Comparison of ENCODE assay signal across 32 mouse cellular contexts in the genomic region with DNA sequence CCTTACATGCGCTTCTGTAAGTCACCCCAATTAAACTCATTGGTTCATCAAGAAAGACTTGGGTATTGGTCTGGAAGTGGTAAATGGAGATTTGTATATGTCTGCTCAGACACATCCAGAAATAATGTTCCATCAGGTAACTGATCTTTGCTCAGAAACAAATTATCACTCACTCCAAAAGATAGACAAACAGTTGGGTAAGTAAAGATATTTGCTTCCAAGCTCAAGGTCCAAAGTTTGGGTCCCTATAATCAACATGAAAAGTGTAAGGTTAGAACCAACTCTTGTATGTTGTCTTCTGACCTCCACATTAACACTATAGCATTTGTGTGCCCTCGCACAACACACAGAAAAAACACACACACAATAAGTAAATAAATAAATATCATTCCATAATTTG.
"Had no signal": no experiment of that assay in that cellular context is flagged by ENCODE, and none has a peak within 500 bp of the region (broad histone marks: within the 10 kb centered on the region; RNA-seq: fewer than 3 reads in every experiment).

No protein-coding gene starts in this region.

- DNase-seq: left cerebral cortex, postnatal 4 days; liver; liver, embryonic 13.5 days; liver, postnatal 0 days; lung, adult 18-20 months; lung, adult 2 months; lung, embryonic 14.5 days; lung, postnatal 10 days; lung, postnatal 14 days; lung, postnatal 36 days; lung, postnatal 4 days; midbrain, embryonic 14.5 days had no signal

- H3K9me3 ChIP-seq: limb, embryonic 10.5 days; limb, embryonic 12.5 days; limb, embryonic 13.5 days; limb, embryonic 15.5 days; liver, embryonic 12.5 days; liver, embryonic 13.5 days; liver, embryonic 15.5 days; lung, embryonic 15.5 days; megakaryocyte, embryonic 14.5 days; midbrain, embryonic 10.5 days; midbrain, embryonic 12.5 days; midbrain, embryonic 13.5 days; midbrain, embryonic 15.5 days; neural tube, embryonic 12.5 days had no signal

- H3K4me1 ChIP-seq: limb, embryonic 10.5 days; limb, embryonic 12.5 days; limb, embryonic 13.5 days; limb, embryonic 15.5 days; liver, embryonic 12.5 days; liver, embryonic 13.5 days; liver, embryonic 15.5 days; lung, embryonic 15.5 days; midbrain, embryonic 12.5 days; midbrain, embryonic 13.5 days; midbrain, embryonic 15.5 days; neural tube, embryonic 12.5 days had no signal

- H3K4me2 ChIP-seq: limb, embryonic 12.5 days; limb, embryonic 13.5 days; limb, embryonic 15.5 days; liver, embryonic 12.5 days; liver, embryonic 13.5 days; liver, embryonic 15.5 days; lung, embryonic 14.5 days; lung, embryonic 15.5 days; midbrain, embryonic 11.5 days; midbrain, embryonic 12.5 days; midbrain, embryonic 13.5 days; midbrain, embryonic 15.5 days; neural tube, embryonic 12.5 days had no signal

- H3K27ac ChIP-seq: left cerebral cortex, adult 2 months; limb, embryonic 10.5 days; limb, embryonic 12.5 days; limb, embryonic 13.5 days; limb, embryonic 15.5 days; liver, embryonic 12.5 days; liver, embryonic 13.5 days; liver, embryonic 14.5 days; liver, embryonic 15.5 days; lung, embryonic 15.5 days; macrophage; midbrain, embryonic 10.5 days; midbrain, embryonic 12.5 days; midbrain, embryonic 13.5 days; midbrain, embryonic 15.5 days; neural tube, embryonic 12.5 days had no signal

- ATAC-seq: liver, embryonic 12.5 days; liver, postnatal 0 days; lung, postnatal 0 days; midbrain, embryonic 13.5 days; midbrain, embryonic 15.5 days; midbrain, embryonic 16.5 days had no signal

- H3K9ac ChIP-seq: limb, embryonic 12.5 days; limb, embryonic 13.5 days; limb, embryonic 15.5 days; liver, embryonic 12.5 days; liver, embryonic 13.5 days; liver, embryonic 14.5 days; liver, embryonic 15.5 days; liver, postnatal 0 days; lung, embryonic 14.5 days; lung, embryonic 15.5 days; midbrain, embryonic 12.5 days; midbrain, embryonic 13.5 days; midbrain, embryonic 15.5 days; neural tube, embryonic 12.5 days had no signal

- H3K36me3 ChIP-seq: limb, embryonic 10.5 days; limb, embryonic 12.5 days; limb, embryonic 13.5 days; limb, embryonic 15.5 days; liver, embryonic 12.5 days; liver, embryonic 13.5 days; liver, embryonic 15.5 days; lung, embryonic 15.5 days; midbrain, embryonic 10.5 days; midbrain, embryonic 12.5 days; midbrain, embryonic 13.5 days; midbrain, embryonic 15.5 days; neural tube, embryonic 12.5 days had no signal

- H3K27me3 ChIP-seq: limb, embryonic 12.5 days; limb, embryonic 13.5 days; limb, embryonic 15.5 days; liver, embryonic 12.5 days; liver, embryonic 13.5 days; liver, embryonic 15.5 days; lung, embryonic 15.5 days; megakaryocyte, embryonic 14.5 days; midbrain, embryonic 12.5 days; midbrain, embryonic 13.5 days; midbrain, embryonic 15.5 days; neural tube, embryonic 12.5 days had no signal

- H3K4me3 ChIP-seq: left cerebral cortex, adult 2 months; limb, embryonic 10.5 days; limb, embryonic 12.5 days; limb, embryonic 13.5 days; limb, embryonic 15.5 days; liver, embryonic 12.5 days; liver, embryonic 13.5 days; liver, embryonic 15.5 days; lung, embryonic 15.5 days; megakaryocyte, embryonic 14.5 days; midbrain, embryonic 10.5 days; midbrain, embryonic 12.5 days; midbrain, embryonic 13.5 days; midbrain, embryonic 15.5 days; myocyte; neural tube, embryonic 12.5 days had no signal
